Mouse (Mus musculus) liver, embryonic 12.5 days (tissue): ENCODE results near the gene Tbc1d14. TPM values are rescaled to one million over a fixed set of nuclear protein-coding genes. Genes with fewer than 3 reads are reported as not detected.

ENCODE experiments used
- ATAC-seq: fragments of 200-750 bp; cut with Nextera tagmentation; 2 replicates; pipeline ENCODE4 v1.8.0; 2017; ENCODE audit warnings: moderate number of reproducible peaks, mild to moderate bottlenecking, moderate library complexity
- H3K27ac ChIP-seq: fragments of 300-500 bp; sonication (generic); 2 replicates; pipeline ENCODE4 v1.5.1; 2016; ENCODE audit warnings: mild to moderate bottlenecking
- H3K27me3 ChIP-seq: fragments of 300-500 bp; sonication (generic); replicated peaks from 2 replicates; pipeline ENCODE4 v1.6.1; 2016; ENCODE audit warnings: mild to moderate bottlenecking, moderate library complexity
- H3K36me3 ChIP-seq: fragments of 300-500 bp; sonication (generic); 2 replicates; pipeline ENCODE4 v1.6.1; 2016; ENCODE audit warnings: mild to moderate bottlenecking, moderate library complexity
- H3K4me1 ChIP-seq: fragments of 300-500 bp; sonication (generic); 2 replicates; pipeline ENCODE4 v1.6.1; 2016
- H3K4me2 ChIP-seq: fragments of 300-500 bp; sonication (generic); 2 replicates; pipeline ENCODE4 v1.6.1; 2016; ENCODE audit warnings: mild to moderate bottlenecking, moderate library complexity
- H3K4me3 ChIP-seq: fragments of 300-500 bp; sonication (generic); 2 replicates; pipeline ENCODE4 v1.5.1; 2016; ENCODE audit warnings: mild to moderate bottlenecking, moderate library complexity
- H3K9ac ChIP-seq: fragments of 300-500 bp; sonication (generic); 2 replicates; pipeline ENCODE4 v1.6.1; 2016; ENCODE audit warnings: mild to moderate bottlenecking, moderate library complexity
- H3K9me3 ChIP-seq: fragments of 300-500 bp; sonication (generic); replicated peaks from 2 replicates; pipeline ENCODE4 v1.6.1; 2016; ENCODE audit warnings: mild to moderate bottlenecking, moderate library complexity
- WGBS: fragments of 180-500 bp; shearing (Covaris S2); methylation state at CpG from one replicate; pipeline ENCODE4 v1.1.7; 2016; ENCODE audit not compliant: insufficient replicate concordance; 5-methylcytosine and 5-hydroxymethylcytosine counted together
- polyA plus RNA-seq: library from polyadenylated mRNA; unstranded; fragments of >200 nt; fragmentation: Nextera tagmentation; extraction: Ambion mirVana; gene quantifications from 2 replicates; pipeline ENCODE4 v1.2.1, GENCODE M21; 2016

Gene Tbc1d14
- polyA plus RNA-seq, 1 experiment from 2014 or later: 15.4 TPM

- H3K27me3 ChIP-seq: peaks cover 33% of the 10 kb centered on the region
- peak overlapping the region; percentile 97 for H3K4me2 ChIP-seq
- H3K4me1 ChIP-seq: peaks cover 45% of the 10 kb centered on the region
- WGBS: 15% methylated on average over 19 of the region's 19 CpGs
- peaks cover 8% of the 10 kb centered on the region for H3K36me3 ChIP-seq
- peak overlapping the region; percentile 71 for H3K4me3 ChIP-seq
- no peak overlapping the region for H3K27ac ChIP-seq
- no peaks in the 10 kb centered on the region for H3K9me3 ChIP-seq
- peak overlapping the region; percentile 71 for H3K9ac ChIP-seq
- ATAC-seq: no peak
These were observed 107.8 kb downstream of the Tbc1d14 start for GRCm38 (mm10) chr5:36485306-36485705.

GRCm38 (mm10) chr5:36484171-36484990, 108.7 kb downstream of the Tbc1d14 start, which contains the start of the genes Tada2b and Ccdc96:
Gene Tada2b, minus strand, starts transcription at chr5:36484285.
Gene Ccdc96, plus strand, starts transcription at chr5:36484588.
- Histone ChIP-seq H3K9ac (peak within 1 kb of the TSS; percentile 94), H3K36me3 (peaks cover 8% of the 10 kb centered on the region), H3K4me3 (peak within 1 kb of the TSS; percentile 87), H3K27ac (peak within 1 kb of the TSS; percentile 83), H3K9me3 (no peaks in the 10 kb centered on the region), H3K4me1 (peaks cover 54% of the 10 kb centered on the region), H3K4me2 (peak within 1 kb of the TSS; percentile 97), H3K27me3 (peaks cover 33% of the 10 kb centered on the region)
- WGBS: 1% methylated on average over 93 of the region's 97 CpGs
- ATAC-seq: peak; percentile 97

- ATAC-seq: peak; percentile 11; the same call in 1 of the 2 replicates
- 1% methylated on average over 58 of the region's 58 CpGs for WGBS
These were observed 109.6 kb downstream of the Tbc1d14 start for GRCm38 (mm10) chr5:36483203-36484101.

GRCm38 (mm10) chr5:36481114-36481513, 112.0 kb downstream of the Tbc1d14 start:
- peaks cover 64% of the 10 kb centered on the region for H3K4me1 ChIP-seq
- H3K4me2 ChIP-seq: no peak overlapping the region
- no peak overlapping the region for H3K27ac ChIP-seq
- WGBS: 72% methylated on average over 1 of the region's 1 CpGs
- no peak overlapping the region for H3K4me3 ChIP-seq
- no peak for ATAC-seq
- H3K27me3 ChIP-seq: peaks cover 15% of the 10 kb centered on the region
- H3K9ac ChIP-seq: peak overlapping the region; percentile 14; the same call in 1 of the 2 replicates
- H3K36me3 ChIP-seq: peaks cover 21% of the 10 kb centered on the region
- H3K9me3 ChIP-seq: no peaks in the 10 kb centered on the region

More at GRCm38 (mm10) chr5:36483203-36484101, 109.6 kb downstream of the Tbc1d14 start:
- Histone ChIP-seq H3K27me3 (peaks cover 33% of the 10 kb centered on the region), H3K4me1 (peaks cover 63% of the 10 kb centered on the region), H3K36me3 (peaks cover 9% of the 10 kb centered on the region), H3K9ac (peak overlapping the region; percentile 94), H3K27ac (peak overlapping the region; percentile 83), H3K4me3 (peak overlapping the region; percentile 87), H3K9me3 (no peaks in the 10 kb centered on the region), H3K4me2 (peak overlapping the region; percentile 96)

GRCm38 (mm10) chr5:36480398-36480797, 112.7 kb downstream of the Tbc1d14 start:
- Histone ChIP-seq H3K36me3 (peaks cover 28% of the 10 kb centered on the region), H3K27me3 (peaks cover 8% of the 10 kb centered on the region), H3K9ac (peak overlapping the region; percentile 14; the same call in 1 of the 2 replicates), H3K4me3 (no peak overlapping the region), H3K4me2 (no peak overlapping the region), H3K9me3 (no peaks in the 10 kb centered on the region), H3K27ac (0 out of 2 replicates have a peak overlapping the region, but pooled peaks have one; percentile 12), H3K4me1 (peaks cover 59% of the 10 kb centered on the region)
- 82% methylated on average over 4 of the region's 4 CpGs for WGBS
- no peak for ATAC-seq

- peaks cover 52% of the 10 kb centered on the region for H3K4me1 ChIP-seq
- H3K4me3 ChIP-seq: no peak overlapping the region
- no peak overlapping the region for H3K4me2 ChIP-seq
- H3K9ac ChIP-seq: no peak overlapping the region; the same call in 1 of the 2 replicates
- no peak for ATAC-seq
- 34% methylated on average over 2 of the region's 2 CpGs for WGBS
- peaks cover 1% of the 10 kb centered on the region; the same call in 1 of the 2 replicates for H3K27me3 ChIP-seq
- H3K27ac ChIP-seq: peak overlapping the region; percentile 12; the same call in 1 of the 2 replicates
- H3K36me3 ChIP-seq: peaks cover 33% of the 10 kb centered on the region
- no peaks in the 10 kb centered on the region for H3K9me3 ChIP-seq
These were observed 113.3 kb downstream of the Tbc1d14 start for GRCm38 (mm10) chr5:36479735-36480134.

- H3K27me3 ChIP-seq: no peaks in the 10 kb centered on the region
- H3K4me2 ChIP-seq: no peak overlapping the region
- H3K9me3 ChIP-seq: no peaks in the 10 kb centered on the region
- no peak for ATAC-seq
- peaks cover 49% of the 10 kb centered on the region for H3K4me1 ChIP-seq
- WGBS: 64% methylated on average over 6 of the region's 6 CpGs
- no peak overlapping the region for H3K4me3 ChIP-seq
- no peak overlapping the region for H3K27ac ChIP-seq
- no peak overlapping the region for H3K9ac ChIP-seq
- peaks cover 41% of the 10 kb centered on the region for H3K36me3 ChIP-seq
These were observed 114.3 kb downstream of the Tbc1d14 start for GRCm38 (mm10) chr5:36478540-36479420.

GRCm38 (mm10) chr5:36477486-36477885, 115.6 kb downstream of the Tbc1d14 start:
- no peak overlapping the region for H3K4me2 ChIP-seq
- ATAC-seq: no peak

GRCm38 (mm10) chr5:36474283-36474682, 118.8 kb downstream of the Tbc1d14 start:
- no peak overlapping the region for H3K9ac ChIP-seq
- no peak overlapping the region for H3K4me3 ChIP-seq
- no peaks in the 10 kb centered on the region for H3K27me3 ChIP-seq
- no peak overlapping the region for H3K4me2 ChIP-seq
- H3K27ac ChIP-seq: no peak overlapping the region
- 72% methylated on average over 5 of the region's 5 CpGs for WGBS
- peaks cover 9% of the 10 kb centered on the region for H3K4me1 ChIP-seq
- ATAC-seq: peak; percentile 56; the same call in 1 of the 2 replicates
- H3K36me3 ChIP-seq: peaks cover 78% of the 10 kb centered on the region
- no peaks in the 10 kb centered on the region for H3K9me3 ChIP-seq

More at GRCm38 (mm10) chr5:36477486-36477885, 115.6 kb downstream of the Tbc1d14 start:
- Histone ChIP-seq H3K9ac (no peak overlapping the region), H3K27ac (no peak overlapping the region), H3K27me3 (no peaks in the 10 kb centered on the region), H3K36me3 (peaks cover 54% of the 10 kb centered on the region), H3K9me3 (no peaks in the 10 kb centered on the region), H3K4me1 (peaks cover 40% of the 10 kb centered on the region), H3K4me3 (no peak overlapping the region)
- 49% methylated on average over 3 of the region's 3 CpGs for WGBS

GRCm38 (mm10) chr5:36472876-36473655, 120.0 kb downstream of the Tbc1d14 start:
- 80% methylated on average over 4 of the region's 4 CpGs for WGBS
- no peak overlapping the region for H3K27ac ChIP-seq
- no peak overlapping the region for H3K4me3 ChIP-seq
- H3K27me3 ChIP-seq: no peaks in the 10 kb centered on the region
- no peaks in the 10 kb centered on the region for H3K9me3 ChIP-seq
- H3K4me2 ChIP-seq: no peak overlapping the region
- ATAC-seq: no peak
- H3K4me1 ChIP-seq: peaks cover 2% of the 10 kb centered on the region; the same call in 1 of the 2 replicates
- H3K9ac ChIP-seq: no peak overlapping the region
- peaks cover 87% of the 10 kb centered on the region for H3K36me3 ChIP-seq
